Mouse (Mus musculus) A20 (cell line): Measurements from ENCODE around the gene Klhl22.

Source experiments
- DNase-seq: peaks from one replicate; pipeline ENCODE4 v3.0.0-alpha.2; 2011; ENCODE audit warnings: low read depth, low spot score

The Klhl22 gene

DNA sequence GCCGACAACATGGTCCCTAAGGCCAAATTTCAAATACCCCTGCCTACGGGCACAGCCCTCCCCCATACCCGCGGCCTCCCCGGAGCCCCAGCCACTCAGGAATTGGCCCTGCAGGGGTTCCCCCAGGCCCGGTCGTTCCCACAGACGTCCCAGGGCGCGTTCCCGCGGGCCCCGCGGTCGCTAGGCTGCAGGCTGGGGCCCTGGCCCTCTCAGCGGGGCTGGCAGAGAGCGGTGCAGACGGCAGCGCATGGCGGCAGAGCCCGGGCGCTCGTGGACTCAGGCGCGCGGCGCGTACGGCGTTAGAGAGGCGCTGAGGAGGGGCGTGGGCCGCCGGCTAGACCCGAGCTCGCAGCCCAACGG lies 73.9 kb downstream of the Klhl22 start:
- no peak for DNase-seq

- no peak for DNase-seq
These were observed 74.4 kb downstream of the Klhl22 start for GRCm38 (mm10) chr16:17833681-17834399.

DNA sequence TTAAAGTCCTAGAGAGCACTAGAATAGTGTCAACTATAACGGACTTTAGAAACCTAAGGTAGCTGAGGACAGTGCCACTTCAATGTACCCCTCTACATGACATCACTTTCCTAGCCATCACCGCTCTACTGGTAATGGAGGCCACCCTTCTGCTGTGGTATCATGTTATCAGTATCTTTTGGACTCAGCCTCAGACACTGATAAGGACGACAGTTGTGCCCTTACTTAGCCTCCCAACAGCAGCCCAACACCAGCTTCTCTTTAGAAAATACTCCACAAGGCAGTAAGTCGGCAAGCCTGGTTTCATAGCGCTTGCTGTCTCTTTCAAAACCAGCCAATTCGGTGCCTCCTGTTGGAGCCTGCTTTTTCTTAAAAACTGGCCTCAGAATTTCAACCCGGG lies 75.1 kb downstream of the Klhl22 start:
- DNase-seq = no peak

DNA sequence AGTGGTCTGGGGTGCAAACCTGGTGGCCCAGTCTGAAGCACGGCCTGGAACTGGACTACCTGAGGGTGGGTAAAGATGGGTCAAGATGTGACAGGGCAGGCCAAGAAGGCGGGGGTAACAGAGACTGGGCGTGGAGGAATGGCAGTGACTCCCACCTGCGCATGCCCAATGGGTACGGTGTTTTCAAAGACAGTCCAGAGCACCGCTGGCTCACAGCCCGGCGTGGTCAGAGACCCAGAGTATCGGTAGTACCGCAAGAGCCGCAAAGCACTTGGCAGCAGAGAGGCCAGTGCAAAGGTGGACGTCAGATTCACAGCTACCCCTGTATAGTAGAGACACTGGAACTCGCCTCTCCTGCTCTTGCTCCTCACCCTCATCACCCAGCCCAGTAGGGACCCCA lies 76.1 kb downstream of the Klhl22 start:
- no peak for DNase-seq

DNA sequence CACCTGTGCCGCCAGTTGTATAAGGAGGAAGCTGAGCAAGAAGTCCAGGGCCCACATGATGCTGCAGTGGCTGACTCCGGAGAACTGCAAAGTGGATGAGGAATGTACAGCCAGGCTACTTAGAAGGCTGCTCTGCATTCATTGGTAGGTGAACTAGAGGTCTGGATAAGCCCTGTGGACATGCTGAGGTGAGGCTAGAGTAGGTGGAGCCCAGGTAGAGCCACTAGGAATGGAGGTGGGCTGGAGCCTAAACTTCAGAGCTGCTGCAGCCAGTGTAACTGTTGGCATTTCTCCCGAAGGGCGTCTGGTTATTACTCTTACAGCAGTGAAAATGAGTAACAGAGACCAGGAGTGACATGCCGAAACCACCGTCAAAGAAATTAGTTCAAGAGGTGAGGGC lies 78.6 kb downstream of the Klhl22 start, which contains the start of gene Car15:
TSS of gene Car15 (minus strand) at position 314 of the 400 bp plus-strand sequence.
- no peak for DNase-seq

GRCm38 (mm10) chr16:17839976-17840375 lies 80.6 kb downstream of the Klhl22 start:
- no peak for DNase-seq

DNA sequence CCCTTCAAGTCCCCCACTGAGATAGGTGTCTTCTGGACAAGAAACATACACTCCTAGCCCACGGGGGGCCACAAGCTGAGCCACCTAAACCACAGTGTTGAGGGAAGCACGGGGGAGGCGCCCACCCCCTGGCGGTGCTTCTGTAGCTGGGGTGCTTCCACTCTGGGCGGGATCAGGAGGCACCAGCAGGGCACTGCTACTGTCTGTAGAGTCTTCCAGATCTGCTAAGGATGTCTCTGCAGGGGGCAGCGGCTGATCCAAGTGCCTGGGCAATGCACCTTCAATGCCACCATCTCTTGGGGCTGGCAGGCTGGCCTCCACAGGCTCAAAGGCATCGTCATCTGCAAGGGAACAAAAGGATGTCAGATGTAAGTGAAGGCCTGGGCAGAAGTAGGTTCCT lies 83.0 kb downstream of the Klhl22 start:
- no peak for DNase-seq
